Mouse (Mus musculus) CH12.LX (cell line): ENCODE data around the gene Slc38a9.
A peak's percentile ranks its signal among the peaks of the same experiment; 100 is the strongest.

Experiments
- CTCF ChIP-seq, 2 experiments: IDR thresholded peaks in 1 of 2; conservative IDR thresholded peaks in 1 of 2; 2 replicates each; pipeline ENCODE4 v1.5.1; 2011 to 2012; ENCODE audit warnings: low read depth in 2 of 2, low read length in 2 of 2, improper control_type of control experiment in 1 of 2, inconsistent platforms in 1 of 2, mild to moderate bottlenecking in 1 of 2, moderate library complexity in 1 of 2
- E2F4 ChIP-seq: IDR thresholded peaks from 2 replicates; pipeline ENCODE4 v1.6.1; 2011; ENCODE audit warnings: low read depth, low read length, improper control_type of control experiment; ENCODE audit not compliant: insufficient replicate concordance
- EP300 ChIP-seq: IDR thresholded peaks from 2 replicates; pipeline ENCODE4 v1.6.1; 2011; ENCODE audit warnings: low read length, improper control_type of control experiment
- ETS1 ChIP-seq: conservative IDR thresholded peaks from 2 replicates; pipeline ENCODE4 v1.6.1; 2012; ENCODE audit warnings: low read depth, mild to moderate bottlenecking, inconsistent platforms, low read length, improper control_type of control experiment, moderate library complexity
- JUND ChIP-seq: conservative IDR thresholded peaks from 2 replicates; pipeline ENCODE4 v1.6.1; 2011; ENCODE audit warnings: low read depth, low read length, improper control_type of control experiment
- KAT2A ChIP-seq: IDR thresholded peaks from 2 replicates; pipeline ENCODE4 v1.6.1; 2012; ENCODE audit warnings: low read length, improper control_type of control experiment, inconsistent platforms; ENCODE audit not compliant: insufficient replicate concordance
- PAX5 ChIP-seq: IDR thresholded peaks from 2 replicates; pipeline ENCODE4 v1.6.1; 2012; ENCODE audit warnings: low read length, inconsistent platforms, mixed read lengths
- POLR2A ChIP-seq: IDR thresholded peaks from 2 replicates; pipeline ENCODE4 v1.6.1; 2011; ENCODE audit warnings: low read depth, mild to moderate bottlenecking, improper control_type of control experiment, low read length
- RCOR1 ChIP-seq: conservative IDR thresholded peaks from 2 replicates; pipeline ENCODE4 v1.6.1; 2012; ENCODE audit warnings: low read depth, mild to moderate bottlenecking, inconsistent platforms, low read length, improper control_type of control experiment
- SIN3A ChIP-seq: IDR thresholded peaks from 2 replicates; pipeline ENCODE4 v1.6.1; 2012; ENCODE audit warnings: low read length, improper control_type of control experiment, inconsistent platforms
- TCF12 ChIP-seq: IDR thresholded peaks from 2 replicates; pipeline ENCODE4 v1.6.1; 2014; ENCODE audit warnings: low read depth, mild to moderate bottlenecking, inconsistent platforms, low read length, improper control_type of control experiment
- UBTF ChIP-seq: IDR thresholded peaks from 2 replicates; pipeline ENCODE4 v1.6.1; 2012; ENCODE audit warnings: low read depth, mild to moderate bottlenecking, inconsistent platforms, low read length, improper control_type of control experiment, moderate library complexity
- ZMIZ1 ChIP-seq: IDR thresholded peaks from 2 replicates; pipeline ENCODE4 v1.6.1; 2012; ENCODE audit warnings: low read depth, mild to moderate bottlenecking, inconsistent platforms, low read length, improper control_type of control experiment

DNA sequence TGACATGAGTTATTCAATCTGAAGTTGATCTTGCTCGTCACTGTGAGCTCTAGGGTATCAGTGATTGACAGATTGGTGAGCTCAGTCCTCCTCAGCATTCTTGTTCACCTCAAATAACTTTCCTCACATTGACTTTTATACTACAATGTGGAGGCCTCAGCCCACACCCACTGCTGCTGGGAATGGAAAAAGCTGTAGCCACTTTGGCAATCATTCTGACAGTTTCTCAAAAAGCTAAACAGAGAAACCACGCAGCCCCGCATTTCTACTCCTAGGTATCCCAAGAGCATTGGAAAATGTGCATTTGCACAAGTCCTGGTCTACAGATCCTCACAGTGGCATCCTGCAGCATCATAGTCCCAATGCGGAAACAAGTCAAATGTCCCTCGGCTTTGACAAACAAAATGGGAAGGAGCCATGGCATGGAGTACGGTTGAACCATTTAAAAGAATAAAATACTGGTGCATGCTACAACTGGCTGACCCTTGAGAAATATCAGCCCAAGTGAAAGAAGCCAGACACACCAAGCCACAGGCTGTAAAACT is 98.1 kb downstream of the Slc38a9 start:
- no peak for TF ChIP-seq RCOR1
- no peak for TF ChIP-seq CTCF (conservative IDR thresholded peaks at IDR 0.05 in 1 of 2, IDR thresholded peaks at IDR 0.05 in 1 of 2; ENCODE audit: low read depth in 2 of 2, low read length in 2 of 2)
- no peak for TF ChIP-seq SIN3A
- TF ChIP-seq UBTF, result no peak
- TF ChIP-seq TCF12, result no peak
- TF ChIP-seq EP300, result 0 out of 2 replicates have a peak, but pooled peaks have one; percentile 32
- no peak for TF ChIP-seq POLR2A
- TF ChIP-seq KAT2A, result no peak
- no peak for TF ChIP-seq PAX5
- TF ChIP-seq ETS1, result no peak
- TF ChIP-seq ZMIZ1, result no peak
- no peak for TF ChIP-seq E2F4
- no peak for TF ChIP-seq JUND
